Mouse (Mus musculus): Measurements from ENCODE around the gene Gm10197.

- TF ChIP-seq POLR2A (IDR thresholded peaks at IDR 0.05; ENCODE audit: insufficient read length, low read depth) (no peak), TCF12 (IDR thresholded peaks at IDR 0.05; ENCODE audit: insufficient read depth, poor library complexity, severe bottlenecking) (no peak), POLR2AphosphoS2 (IDR thresholded peaks at IDR 0.05; ENCODE audit: insufficient read length, low read depth) (no peak), CEBPB (IDR thresholded peaks at IDR 0.05; ENCODE audit: insufficient read depth, poor library complexity, severe bottlenecking) (no peak), MYOD1 (IDR thresholded peaks at IDR 0.05; ENCODE audit: control insufficient read depth in 1 of 3, insufficient read length in 2 of 3, low read depth in 2 of 3) (no peak), USF1 (IDR thresholded peaks at IDR 0.05; ENCODE audit: low read depth) (no peak), MAX (IDR thresholded peaks at IDR 0.05; ENCODE audit: low read depth) (no peak), E2F4 (IDR thresholded peaks at IDR 0.05; ENCODE audit: insufficient read depth) (no peak), TCF3 (IDR thresholded peaks at IDR 0.05; ENCODE audit: insufficient read length, low read depth) (no peak), SRF (IDR thresholded peaks at IDR 0.05; ENCODE audit: control insufficient read depth, insufficient read length, low read depth) (no peak)
These were observed 31.3 kb upstream of the Gm10197 start for GRCm38 (mm10) chr19:53402741-53403432.
